Mouse (Mus musculus): ENCODE data around the gene AL607142.1.
A peak's percentile ranks its signal among the peaks of the same experiment; 100 is the strongest.

DNA sequence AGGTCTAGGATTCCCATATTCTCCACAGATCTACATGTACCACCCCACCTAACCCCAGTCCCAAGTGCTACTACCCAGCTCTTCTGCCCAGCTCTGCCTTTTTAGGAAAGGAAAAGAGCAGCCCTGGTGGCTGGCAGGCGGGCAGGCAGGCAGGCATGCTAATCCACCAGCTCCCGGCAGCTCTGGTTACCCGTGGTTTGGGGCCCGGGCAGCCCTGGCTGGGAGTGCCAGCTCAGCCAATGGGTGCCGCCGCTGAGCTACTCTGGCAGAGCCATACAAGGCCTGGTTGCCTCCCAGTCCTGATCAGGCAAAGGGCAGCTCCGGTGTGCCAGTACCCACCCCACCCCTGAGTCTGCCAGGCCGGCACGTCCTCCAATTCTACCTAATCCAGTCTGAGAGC is 78.1 kb downstream of the AL607142.1 start:
- TF ChIP-seq CTCF (IDR thresholded peaks at IDR 0.05; ENCODE audit: low read depth) (0 out of 2 replicates have a peak, but pooled peaks have one; percentile 11), EP300 (optimal IDR thresholded peaks at IDR 0.05) (no peak)
